In the genomic region with DNA sequence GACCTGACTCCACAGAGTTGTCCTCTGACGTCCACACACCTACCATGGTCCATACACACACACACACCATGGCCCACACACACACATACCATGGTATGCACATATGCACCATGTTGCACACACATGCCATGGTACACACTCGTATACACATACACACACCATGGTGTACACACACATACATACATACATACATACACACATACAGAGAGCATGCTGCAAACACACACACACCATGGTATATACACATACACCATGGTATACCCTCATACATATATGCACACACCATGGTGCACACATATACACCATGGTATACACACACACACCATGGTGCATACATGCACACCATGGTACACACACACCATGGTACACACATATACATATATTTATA, we compare ENCODE assay signal across 1 mouse cellular context.
TF ChIP-seq lines count a peak whose summit lies in the region.

No protein-coding gene starts in this region.

TF ChIP-seq in CH12.LX, 34 proteins besides CTCF, POLR2A, EP300 and RAD21 (continued from another document):
- TF ChIP-seq USF2 (conservative IDR thresholded peaks at IDR 0.05; ENCODE audit: low read depth, low read length), result no peak
- no peak for TF ChIP-seq ETS1 (conservative IDR thresholded peaks at IDR 0.05; ENCODE audit: low read depth, low read length)
- TF ChIP-seq TCF12 (IDR thresholded peaks at IDR 0.05; ENCODE audit: low read depth, low read length), result no peak
- TF ChIP-seq MYC (IDR thresholded peaks at IDR 0.05; ENCODE audit: low read depth, low read length), result no peak
- TF ChIP-seq SMC3 (IDR thresholded peaks at IDR 0.05; ENCODE audit: low read depth, low read length), result no peak
- no peak for TF ChIP-seq NRF1 (IDR thresholded peaks at IDR 0.05; ENCODE audit: low read depth, low read length)
- no peak for TF ChIP-seq UBTF (IDR thresholded peaks at IDR 0.05; ENCODE audit: low read depth, low read length)
- no peak for TF ChIP-seq GABPA (IDR thresholded peaks at IDR 0.05; ENCODE audit: insufficient replicate concordance, low read depth, low read length)
- TF ChIP-seq E2F4 (IDR thresholded peaks at IDR 0.05; ENCODE audit: insufficient replicate concordance, low read depth, low read length), result no peak
